ENCODE assay signal across 8 mouse cellular contexts in the genomic region with DNA sequence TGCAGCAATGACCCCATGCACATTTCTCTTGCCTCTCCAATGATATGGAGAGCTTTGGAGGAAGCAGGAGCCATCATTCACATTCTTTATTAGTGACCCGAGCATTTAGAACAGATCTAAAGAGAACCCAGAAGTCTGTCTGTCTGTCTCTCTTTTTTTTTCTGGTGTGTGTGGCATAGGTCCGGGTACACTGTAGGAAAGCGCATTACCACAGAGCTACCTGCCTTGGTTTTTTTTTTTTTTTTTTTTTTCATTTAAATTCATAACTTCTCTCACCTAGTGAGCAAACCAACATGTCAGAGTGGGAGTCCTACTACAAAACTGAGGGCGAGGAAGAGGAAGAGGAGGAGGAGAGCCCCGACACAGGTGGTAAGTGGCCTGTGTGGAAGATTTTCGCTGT. TPM values are rescaled to one million over a fixed set of nuclear protein-coding genes. Genes with fewer than 3 reads are reported as not detected.
DNase-seq lines count a peak whose midpoint lies in the region; ATAC-seq and TF ChIP-seq lines count a peak whose summit lies in the region.

No protein-coding gene starts in this region.

- intact Hi-C loops in heart, postnatal 36 days (cut with DNase I) = loop anchor here (2.0 kb wide), 1 partner anchor 30 kb away; a partner anchor contains a TSS

- peaks cover 11% of the 10 kb centered on the region; the same call in 1 of the 2 replicates for H3K36me3 ChIP-seq in heart, embryonic 15.5 days
- peaks cover 46% of the 10 kb centered on the region for H3K36me3 ChIP-seq in G1E (replicated peaks)
- H3K36me3 ChIP-seq in hindbrain, embryonic 10.5 days = peaks cover 37% of the 10 kb centered on the region
- no peaks in the 10 kb centered on the region for H3K36me3 ChIP-seq in midbrain, embryonic 11.5 days (ENCODE audit: control insufficient read depth, insufficient read depth, low read length)

- 19% methylated on average over 6 of the region's 6 CpGs for WGBS in heart, embryonic 15.5 days
- 30% methylated on average over 6 of the region's 6 CpGs for WGBS in hindbrain, embryonic 10.5 days
- 28% methylated on average over 6 of the region's 6 CpGs for WGBS in midbrain, embryonic 11.5 days

- peak overlapping the region; percentile 83 for H3K4me2 ChIP-seq in heart, embryonic 15.5 days
- H3K4me2 ChIP-seq in midbrain, embryonic 11.5 days = peak overlapping the region; percentile 98

- peak overlapping the region; percentile 80 for H3K4me3 ChIP-seq in heart, embryonic 15.5 days
- peak overlapping the region; percentile 96 for H3K4me3 ChIP-seq in G1E (ENCODE audit: low read depth, low read length)
- peak overlapping the region; percentile 97 for H3K4me3 ChIP-seq in hindbrain, embryonic 10.5 days
- peak overlapping the region; percentile 87 for H3K4me3 ChIP-seq in midbrain, embryonic 11.5 days (ENCODE audit: low read depth, low read length)

- no peak for TF ChIP-seq CTCF in G1E (IDR thresholded peaks at IDR 0.05; ENCODE audit: low read depth, low read length)

- peak overlapping the region; percentile 81 for H3K9ac ChIP-seq in heart, embryonic 15.5 days
- H3K9ac ChIP-seq in midbrain, embryonic 11.5 days (ENCODE audit: low read length) = peak overlapping the region; percentile 69

- peaks cover 22% of the 10 kb centered on the region for H3K4me1 ChIP-seq in heart, embryonic 15.5 days (replicated peaks)
- H3K4me1 ChIP-seq in G1E (ENCODE audit: insufficient read depth, low read depth, low read length) = peaks cover 41% of the 10 kb centered on the region
- peaks cover 25% of the 10 kb centered on the region for H3K4me1 ChIP-seq in hindbrain, embryonic 10.5 days (replicated peaks)
- H3K4me1 ChIP-seq in midbrain, embryonic 11.5 days (ENCODE audit: control insufficient read depth, insufficient read depth, low read length) = peaks cover 14% of the 10 kb centered on the region; the same call in 1 of the 2 replicates

- H3K9me3 ChIP-seq in heart, embryonic 15.5 days (replicated peaks) = no peaks in the 10 kb centered on the region
- H3K9me3 ChIP-seq in G1E (replicated peaks) = no peaks in the 10 kb centered on the region
- no peaks in the 10 kb centered on the region for H3K9me3 ChIP-seq in hindbrain, embryonic 10.5 days
- no peaks in the 10 kb centered on the region for H3K9me3 ChIP-seq in midbrain, embryonic 11.5 days (ENCODE audit: control insufficient read depth, low read length)

- peak overlapping the region; percentile 81 for H3K27ac ChIP-seq in heart, embryonic 15.5 days
- H3K27ac ChIP-seq in hindbrain, embryonic 10.5 days = peak overlapping the region; percentile 90
- H3K27ac ChIP-seq in midbrain, embryonic 11.5 days (ENCODE audit: low read depth, low read length) = 0 out of 2 replicates have a peak overlapping the region, but pooled peaks have one; percentile 35

- no peak for DNase-seq in heart, postnatal 36 days
- DNase-seq in G1E (ENCODE audit: low spot score) = no peak
- no peak for DNase-seq in hindbrain, embryonic 10.5 days (ENCODE audit: low spot score)
- DNase-seq in midbrain, embryonic 11.5 days (ENCODE audit: low spot score, missing footprints) = no peak
- DNase-seq in right cerebral cortex, postnatal 25 days = no peak
- no peak for DNase-seq in frontal cortex, adult 2 months (ENCODE audit: extremely low spot score in 1 of 2, low spot score in 1 of 2)
- no peak for DNase-seq in urinary bladder, adult 2 months (ENCODE audit: low spot score)

- H3K27me3 ChIP-seq in heart, embryonic 15.5 days = no peaks in the 10 kb centered on the region
- H3K27me3 ChIP-seq in G1E (ENCODE audit: insufficient read depth, low read length) = no peaks in the 10 kb centered on the region
- H3K27me3 ChIP-seq in hindbrain, embryonic 10.5 days (ENCODE audit: insufficient read depth, poor library complexity, severe bottlenecking) = no peaks in the 10 kb centered on the region
- H3K27me3 ChIP-seq in midbrain, embryonic 11.5 days (ENCODE audit: control insufficient read depth, insufficient read depth, low read length) = no peaks in the 10 kb centered on the region

- no peak for ATAC-seq in heart, embryonic 15.5 days (replicated peaks; ENCODE audit: insufficient number of reproducible peaks, insufficient read depth, low FRiP score, low read depth)
- ATAC-seq in G1E (ENCODE audit: extremely low read depth, insufficient number of reproducible peaks, low FRiP score, poor library complexity, severe bottlenecking) = no peak
- no peak for ATAC-seq in midbrain, embryonic 11.5 days (ENCODE audit: low FRiP score)

RNA-seq across cellular contexts. Expression of a gene that starts 16.8 kb away (rescaled TPM):
- polyA plus RNA-seq in heart, embryonic 15.5 days (2015; fragmentation: Nextera tagmentation; extraction: Ambion mirVana) = 16.8 and 26.9 TPM in 2 replicates
- 10 to 100 TPM; 26.9 to 30.9 TPM for total RNA-seq in heart, postnatal 36 days (2021)
- 38.2 and 57.9 TPM in 2 replicates for total RNA-seq in G1E (2014; fragmentation: Nextera tagmentation)
- total RNA-seq in G1E (2017) = 5.4 and 6.1 TPM in 2 replicates
- 45.4 and 60.0 TPM in 2 replicates for polyA plus RNA-seq in G1E (2012)
- 36.4 and 39.7 TPM in 2 replicates for polyA plus RNA-seq in hindbrain, embryonic 10.5 days (2016; fragmentation: Nextera tagmentation; extraction: Ambion mirVana)
- polyA plus RNA-seq in midbrain, embryonic 11.5 days (2014; fragmentation: Nextera tagmentation; extraction: Ambion mirVana) = 33.7 and 37.8 TPM in 2 replicates
- polyA plus RNA-seq in frontal cortex, adult 2 months (2012; rRNA removed) = 112 and 120 TPM in 2 replicates
- polyA plus RNA-seq in urinary bladder, adult 2 months (2012; rRNA removed) = 19.5 and 21.7 TPM in 2 replicates

RNA-seq across cellular contexts. Expression of a gene that starts 29.2 kb away (rescaled TPM):
- polyA plus RNA-seq in heart, embryonic 15.5 days (2015; fragmentation: Nextera tagmentation; extraction: Ambion mirVana) = 58.2 and 85.4 TPM in 2 replicates
- total RNA-seq in heart, postnatal 36 days (2021) = 10 to 100 TPM; 25.0 to 26.5 TPM
- 49.8 and 50.1 TPM in 2 replicates for total RNA-seq in G1E (2014; fragmentation: Nextera tagmentation)
- 114 and 154 TPM in 2 replicates for total RNA-seq in G1E (2017)
- 10.1 and 12.4 TPM in 2 replicates for polyA plus RNA-seq in G1E (2012)
- polyA plus RNA-seq in hindbrain, embryonic 10.5 days (2016; fragmentation: Nextera tagmentation; extraction: Ambion mirVana) = 62.1 and 75.1 TPM in 2 replicates
- polyA plus RNA-seq in midbrain, embryonic 11.5 days (2014; fragmentation: Nextera tagmentation; extraction: Ambion mirVana) = 58.4 and 62.2 TPM in 2 replicates
- polyA plus RNA-seq in frontal cortex, adult 2 months (2012; rRNA removed) = 23.3 and 27.2 TPM in 2 replicates
- 18.3 and 20.4 TPM in 2 replicates for polyA plus RNA-seq in urinary bladder, adult 2 months (2012; rRNA removed)

RNA-seq across cellular contexts. Expression of a gene that starts 30.6 kb away (rescaled TPM):
- polyA plus RNA-seq in heart, embryonic 15.5 days (2015; fragmentation: Nextera tagmentation; extraction: Ambion mirVana) = 130 and 171 TPM in 2 replicates
- 10 to 100 TPM; 51.0 to 55.2 TPM for total RNA-seq in heart, postnatal 36 days (2021)
- total RNA-seq in G1E (2014; fragmentation: Nextera tagmentation) = 181 TPM in 2 replicates
- total RNA-seq in G1E (2017) = 269 and 279 TPM in 2 replicates
- 80.5 and 283 TPM in 2 replicates for polyA plus RNA-seq in G1E (2012)
- polyA plus RNA-seq in hindbrain, embryonic 10.5 days (2016; fragmentation: Nextera tagmentation; extraction: Ambion mirVana) = 276 and 351 TPM in 2 replicates
- polyA plus RNA-seq in midbrain, embryonic 11.5 days (2014; fragmentation: Nextera tagmentation; extraction: Ambion mirVana) = 275 and 283 TPM in 2 replicates
- 132 and 144 TPM in 2 replicates for polyA plus RNA-seq in frontal cortex, adult 2 months (2012; rRNA removed)
- polyA plus RNA-seq in urinary bladder, adult 2 months (2012; rRNA removed) = 77.9 and 79.0 TPM in 2 replicates

RNA-seq across cellular contexts. Expression of a gene that starts 36.5 kb away (rescaled TPM):
- not detected in 2 replicates for polyA plus RNA-seq in heart, embryonic 15.5 days (2015; fragmentation: Nextera tagmentation; extraction: Ambion mirVana)
- total RNA-seq in heart, postnatal 36 days (2021) = not detected
- total RNA-seq in G1E (2014; fragmentation: Nextera tagmentation) (not detected in 2 replicates), G1E (2017) (not detected in 2 replicates)
- not detected in 2 replicates for polyA plus RNA-seq in G1E (2012)
- polyA plus RNA-seq in hindbrain, embryonic 10.5 days (2016; fragmentation: Nextera tagmentation; extraction: Ambion mirVana) = not detected in 2 replicates
- not detected in 2 replicates for polyA plus RNA-seq in midbrain, embryonic 11.5 days (2014; fragmentation: Nextera tagmentation; extraction: Ambion mirVana)
- not detected in 2 replicates for polyA plus RNA-seq in frontal cortex, adult 2 months (2012; rRNA removed)
- polyA plus RNA-seq in urinary bladder, adult 2 months (2012; rRNA removed) = not detected in 2 replicates

RNA-seq across cellular contexts. Expression of a gene that starts 42.1 kb away (rescaled TPM):
- polyA plus RNA-seq in heart, embryonic 15.5 days (2015; fragmentation: Nextera tagmentation; extraction: Ambion mirVana) = not detected in 2 replicates
- not detected for total RNA-seq in heart, postnatal 36 days (2021)
- total RNA-seq in G1E (2014; fragmentation: Nextera tagmentation) (not detected in 2 replicates), G1E (2017) (0.16 TPM in 1 of 2 replicates, not detected in the other)
- polyA plus RNA-seq in G1E (2012) = not detected in 2 replicates
- polyA plus RNA-seq in hindbrain, embryonic 10.5 days (2016; fragmentation: Nextera tagmentation; extraction: Ambion mirVana) = not detected in 2 replicates
- polyA plus RNA-seq in midbrain, embryonic 11.5 days (2014; fragmentation: Nextera tagmentation; extraction: Ambion mirVana) = not detected in 2 replicates
- not detected in 2 replicates for polyA plus RNA-seq in frontal cortex, adult 2 months (2012; rRNA removed)
- not detected in 2 replicates for polyA plus RNA-seq in urinary bladder, adult 2 months (2012; rRNA removed)

Comparison
In these comparisons a context has a peak if more than half of its experiments do, and no peak if none do; other contexts are left out.
1. H3K27ac ChIP-seq: peak in every context shown above with its lines; median percentile 90 in hindbrain, embryonic 10.5 days; 81 in heart, embryonic 15.5 days; 35 in midbrain, embryonic 11.5 days.